Mouse (Mus musculus) T-cell, adult 2 months (primary cell): ENCODE data around the gene Acox3.

Source experiments
- DNase-seq: peaks from one replicate; pipeline ENCODE4 v3.0.0; 2022; ENCODE audit warnings: low spot score

Gene Acox3

GRCm38 (mm10) chr5:35582445-35583220 lies at the start of gene Acox3:
Acox3 (plus strand) TSS chr5:35583040.
- DNase-seq = peak; percentile 91

- DNase-seq = no peak
Measured at GRCm38 (mm10) chr5:35536271-35536670, 46.6 kb upstream of the Acox3 start.

- DNase-seq = no peak
Measured at GRCm38 (mm10) chr5:35537474-35537873, 45.4 kb upstream of the Acox3 start.

- DNase-seq = no peak
Measured at GRCm38 (mm10) chr5:35538022-35538421, 44.8 kb upstream of the Acox3 start.

GRCm38 (mm10) chr5:35539576-35539975 lies 43.3 kb upstream of the Acox3 start:
- no peak for DNase-seq

- DNase-seq = no peak
Measured at GRCm38 (mm10) chr5:35540555-35540954, 42.3 kb upstream of the Acox3 start.

- no peak for DNase-seq
Measured at GRCm38 (mm10) chr5:35541059-35541790, 41.6 kb upstream of the Acox3 start.

GRCm38 (mm10) chr5:35546127-35546526 lies 36.7 kb upstream of the Acox3 start:
- DNase-seq = no peak

GRCm38 (mm10) chr5:35551855-35552837 lies 30.7 kb upstream of the Acox3 start:
- no peak for DNase-seq

GRCm38 (mm10) chr5:35552838-35553539 lies 29.9 kb upstream of the Acox3 start:
- no peak for DNase-seq

- no peak for DNase-seq
Measured at GRCm38 (mm10) chr5:35556393-35556792, 26.4 kb upstream of the Acox3 start.

GRCm38 (mm10) chr5:35557946-35558621 lies 24.8 kb upstream of the Acox3 start:
- DNase-seq = no peak

GRCm38 (mm10) chr5:35559447-35559846 lies 23.4 kb upstream of the Acox3 start:
- no peak for DNase-seq

GRCm38 (mm10) chr5:35562616-35563015 lies 20.2 kb upstream of the Acox3 start:
- DNase-seq = no peak

GRCm38 (mm10) chr5:35563449-35563848 lies 19.4 kb upstream of the Acox3 start:
- peak; percentile 58 for DNase-seq

- no peak for DNase-seq
Measured at GRCm38 (mm10) chr5:35565217-35565616, 17.6 kb upstream of the Acox3 start.

GRCm38 (mm10) chr5:35566632-35567031 lies 16.2 kb upstream of the Acox3 start:
- DNase-seq = no peak

- DNase-seq = no peak
Measured at GRCm38 (mm10) chr5:35571546-35571945, 11.3 kb upstream of the Acox3 start.

GRCm38 (mm10) chr5:35574653-35575599 lies 7.9 kb upstream of the Acox3 start, which contains the start of gene Trmt44:
Trmt44 (minus strand) TSS chr5:35575070.
- DNase-seq = peak; percentile 86
